Mouse (Mus musculus): ENCODE data around the gene Grid1.

- TF ChIP-seq CTCF (IDR thresholded peaks at IDR 0.05; ENCODE audit: insufficient read depth, low read depth, low read length) = no peak
- TF ChIP-seq POLR2A (IDR thresholded peaks at IDR 0.05; ENCODE audit: insufficient read depth, low read depth, low read length) = no peak
These were observed 538.4 kb downstream of the Grid1 start for GRCm38 (mm10) chr14:35358136-35358821.
